Mouse (Mus musculus): Measurements from ENCODE around the gene Gmpr2. TPM values are rescaled to one million over a fixed set of nuclear protein-coding genes. Genes with fewer than 3 reads are reported as not detected.

Gene Gmpr2
- 16.3 TPM for polyA plus RNA-seq (2014; fragmentation: Illumina TruSeq; extraction: RNeasy Lipid Tissue Mini Kit (QIAGEN cat#74804); ENCODE audit: low read depth, low replicate concordance)

DNA sequence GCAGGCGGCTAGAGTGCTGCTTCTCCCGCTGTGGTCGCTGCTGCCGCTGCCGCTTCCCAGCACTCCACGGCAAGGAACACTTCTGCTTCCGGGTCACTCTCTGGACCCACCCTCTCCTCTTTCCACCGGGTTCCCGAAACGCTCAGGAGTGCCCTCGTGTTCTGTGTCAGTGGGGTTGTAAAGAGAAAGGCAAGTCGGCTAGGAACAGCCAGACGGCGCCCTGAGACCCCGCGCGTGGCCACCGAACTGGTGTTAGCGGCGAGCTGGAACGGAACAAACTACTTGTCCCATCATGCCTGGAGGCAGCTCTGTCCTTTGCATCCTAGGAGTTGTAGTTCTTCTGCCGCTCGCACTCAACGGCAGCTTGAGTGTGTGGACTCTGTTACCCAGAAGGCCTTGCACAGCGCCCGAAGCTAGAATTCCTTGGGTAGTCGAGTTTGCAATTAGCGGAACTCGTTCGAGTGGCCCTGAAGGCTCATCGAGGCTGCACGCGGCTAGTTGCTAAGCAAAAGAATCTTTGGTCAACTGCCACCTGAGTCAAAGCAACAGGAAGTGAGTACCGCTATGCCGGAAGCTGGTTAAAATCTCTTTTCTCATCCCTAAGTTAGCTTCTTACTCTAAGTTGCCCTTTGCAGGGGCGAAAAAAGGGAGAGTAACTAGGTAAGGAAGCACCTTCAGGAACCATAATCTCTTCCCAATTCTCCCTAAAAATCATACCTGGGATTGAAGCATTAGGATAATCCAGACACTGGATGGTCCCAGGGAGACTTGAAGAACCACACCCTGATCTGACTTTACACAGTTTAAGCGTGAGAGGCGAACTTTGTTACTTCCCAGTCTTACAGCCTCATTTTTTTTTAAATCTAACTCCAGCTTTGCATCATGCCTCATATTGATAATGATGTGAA lies at the start of gene Gmpr2, which contains the start of gene Nedd8:
Gene Gmpr2 (plus strand): TSS at position 109 of the 908 bp plus-strand sequence.
Gene Nedd8 (minus strand): TSS at position 292 of the 908 bp plus-strand sequence.

DNA sequence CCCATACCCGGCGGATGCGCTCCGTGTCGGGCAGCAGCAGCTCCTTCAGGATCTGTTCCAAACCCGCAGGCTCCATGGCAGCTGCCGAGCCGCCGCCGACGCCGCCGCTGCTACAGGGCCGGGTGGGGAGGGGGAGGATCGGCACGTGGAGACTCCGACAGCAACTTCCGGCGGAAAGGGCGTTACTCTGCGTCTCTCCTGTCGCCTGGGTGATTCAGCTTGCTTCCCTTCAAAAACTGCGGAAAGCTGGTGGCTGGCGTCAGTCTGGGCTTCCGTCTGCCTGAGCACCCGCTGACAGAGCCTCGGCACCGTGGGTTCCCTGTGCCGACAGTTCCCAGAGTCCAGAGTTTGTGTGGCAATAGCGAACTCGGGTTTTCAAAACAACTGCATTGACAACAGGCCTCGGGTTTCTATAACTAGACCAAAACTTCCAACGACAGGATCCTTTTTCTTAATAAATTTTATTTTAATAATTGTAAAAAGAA lies 36.2 kb upstream of the Gmpr2 start, which contains the start of gene Ipo4:
Gene Ipo4 (minus strand): TSS at position 435 of the 485 bp plus-strand sequence.

DNA sequence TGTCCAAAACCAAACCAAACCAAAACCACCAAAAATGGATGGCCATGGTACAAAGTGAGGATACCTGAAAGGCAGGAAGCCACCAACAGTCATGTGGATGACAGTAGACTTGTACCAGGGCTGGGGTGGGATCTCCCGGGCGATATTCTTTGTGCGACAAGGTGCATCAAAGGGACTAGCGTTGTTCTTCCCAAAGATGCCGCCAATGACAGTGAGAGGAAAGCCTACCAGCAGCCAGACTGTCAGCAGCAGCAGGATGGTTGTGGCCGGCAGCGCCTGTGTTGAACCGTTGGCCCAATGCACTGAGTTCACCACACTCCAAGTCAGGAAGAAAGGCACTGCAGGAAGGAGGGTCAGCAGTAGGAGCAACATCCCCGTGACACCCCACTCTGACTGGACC lies 33.9 kb upstream of the Gmpr2 start, which contains the start of gene Gm49378:
Gene Gm49378 (minus strand): TSS at position 101 of the 400 bp plus-strand sequence.

DNA sequence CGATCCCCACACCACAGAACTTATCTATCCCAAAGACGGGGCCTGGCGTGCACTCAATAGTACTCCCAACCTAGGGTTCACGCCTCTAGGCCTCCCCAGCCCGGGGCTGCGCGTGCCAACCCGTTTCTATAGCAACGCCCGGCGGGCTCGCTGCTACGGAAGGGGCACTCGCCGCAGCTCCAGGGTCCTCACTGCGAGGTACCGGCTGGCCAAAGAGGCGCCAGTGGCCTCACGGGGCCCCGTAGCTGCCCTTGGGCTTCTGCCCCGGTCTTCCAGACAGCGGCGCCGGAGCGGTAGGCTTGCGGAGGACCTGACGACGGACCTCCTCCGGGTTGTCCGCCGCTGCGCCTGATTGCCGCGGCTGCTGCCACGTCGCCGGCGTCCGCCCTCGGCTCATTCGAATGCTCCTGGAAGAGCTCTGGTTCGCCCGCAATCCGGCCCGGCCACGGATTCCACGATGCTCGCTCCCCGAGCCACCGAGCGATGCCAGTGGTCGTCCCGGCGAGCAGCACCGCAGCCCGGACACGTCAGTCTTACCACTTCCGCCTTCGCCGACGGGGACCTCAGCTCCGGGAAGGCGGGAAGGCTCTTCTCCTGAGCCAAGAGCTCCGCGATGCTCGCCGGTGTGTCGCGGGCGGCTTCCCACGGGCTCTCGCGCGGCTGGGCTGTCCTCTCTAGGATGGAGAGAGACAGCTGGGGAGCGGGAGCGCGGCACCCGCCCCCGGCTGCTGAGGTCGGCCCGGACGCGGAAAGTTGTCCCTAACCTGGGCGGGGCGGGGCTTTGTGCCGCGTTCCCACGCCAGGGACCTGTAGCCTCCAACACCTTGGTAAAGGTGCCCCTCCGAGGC lies 28.5 kb upstream of the Gmpr2 start, which contains the start of gene Tm9sf1:
Gene Tm9sf1 (minus strand): TSS at position 747 of the 848 bp plus-strand sequence.

DNA sequence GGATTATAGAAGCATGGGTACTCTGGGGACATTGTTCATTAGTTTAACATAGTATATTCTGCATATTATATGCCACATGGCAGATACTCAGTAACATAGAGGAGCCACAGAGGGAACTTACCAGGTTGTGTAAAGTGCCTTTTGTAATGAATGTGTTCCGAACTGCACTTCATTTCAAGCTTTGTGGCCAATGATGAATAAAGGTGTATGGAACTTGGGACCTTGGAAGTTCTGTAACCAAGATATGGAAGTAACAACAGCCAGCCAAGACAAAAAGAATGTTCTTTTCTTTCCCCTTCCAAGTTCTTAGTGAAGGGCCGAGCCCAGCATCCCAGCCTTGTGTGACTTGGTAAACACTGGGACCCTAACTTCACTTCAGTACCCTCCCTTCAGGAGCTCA lies 21.9 kb upstream of the Gmpr2 start, which contains the start of gene Tssk4:
Gene Tssk4 (plus strand): TSS at position 301 of the 400 bp plus-strand sequence.

DNA sequence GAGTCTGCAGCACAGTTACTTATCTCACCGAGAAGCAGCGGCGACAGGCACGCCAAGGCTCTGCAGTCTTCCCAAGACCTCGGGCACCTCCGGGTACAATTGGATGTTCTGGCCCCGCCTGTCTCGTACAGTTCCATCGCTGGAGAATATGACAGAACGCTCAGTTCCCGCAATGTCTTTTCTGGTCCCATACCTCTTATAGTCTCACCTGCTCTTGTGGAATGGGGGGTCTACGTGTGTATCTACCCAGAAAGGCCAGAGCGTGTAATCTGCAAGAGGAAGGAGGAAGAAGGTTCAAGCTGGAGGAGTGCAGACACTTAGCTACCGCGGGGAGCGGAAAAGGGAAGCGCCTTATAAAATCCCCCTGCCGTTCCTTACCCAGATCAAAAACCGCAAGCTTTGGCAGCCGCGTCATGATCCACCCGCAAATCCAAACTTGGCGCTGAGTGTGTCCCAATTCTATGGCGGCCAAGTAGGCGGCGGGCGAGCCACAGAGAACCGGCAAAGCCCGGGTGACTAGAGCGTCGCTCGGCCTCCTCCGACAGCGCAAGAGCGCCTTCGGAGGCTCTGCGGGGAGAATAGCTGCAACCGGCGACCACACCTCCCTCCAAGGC lies 11.7 kb upstream of the Gmpr2 start, which contains the start of gene Mdp1:
Gene Mdp1 (minus strand): TSS at position 549 of the 614 bp plus-strand sequence.

DNA sequence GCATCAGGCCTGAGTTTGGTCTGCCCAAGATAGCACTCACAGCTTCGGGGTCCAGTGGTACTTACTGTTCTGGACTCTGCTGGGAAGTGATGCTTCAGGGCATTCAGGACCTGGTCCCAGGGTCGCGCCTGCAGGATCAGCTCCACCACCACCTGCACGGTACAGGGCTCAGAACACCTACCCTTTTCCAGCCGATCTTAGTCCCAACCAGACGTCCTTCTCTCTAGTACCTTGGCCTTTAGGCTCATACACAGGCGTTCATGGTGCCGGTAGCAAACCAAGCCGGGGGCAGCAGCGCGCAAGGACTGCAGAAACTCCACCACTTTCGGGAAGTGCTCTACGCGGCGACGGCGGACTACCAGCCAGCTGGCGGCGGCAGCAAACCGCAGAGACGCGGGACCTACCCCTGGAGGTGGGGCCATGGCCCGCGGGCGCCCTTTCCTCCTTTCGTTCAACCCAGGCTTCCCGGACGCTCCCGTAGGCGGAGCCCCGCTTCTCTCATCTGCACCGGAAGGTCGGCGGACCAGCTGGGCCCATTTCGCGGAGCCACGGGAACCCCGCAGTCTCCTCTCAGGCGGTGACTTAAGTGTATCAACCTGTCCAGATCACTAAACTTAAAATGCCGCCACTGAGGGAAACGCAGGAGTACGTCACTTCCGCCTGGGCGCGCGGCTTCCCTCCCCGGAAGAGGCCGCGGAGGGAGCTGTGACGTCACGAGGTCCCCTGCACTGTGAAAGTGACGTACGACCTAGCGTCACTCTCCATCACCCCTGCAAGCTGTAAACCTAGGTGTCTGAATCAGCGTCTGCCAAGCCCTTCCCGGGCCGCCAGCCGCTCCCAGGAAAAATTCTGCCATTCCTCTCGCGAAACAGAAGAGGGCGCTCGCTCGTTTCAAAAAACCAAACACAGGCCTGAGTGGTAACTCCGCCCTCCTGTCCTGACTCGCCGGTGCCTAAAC lies 9.7 kb downstream of the Gmpr2 start, which contains the start of gene Tinf2:
Gene Tinf2 (minus strand): TSS at position 661 of the 958 bp plus-strand sequence.

DNA sequence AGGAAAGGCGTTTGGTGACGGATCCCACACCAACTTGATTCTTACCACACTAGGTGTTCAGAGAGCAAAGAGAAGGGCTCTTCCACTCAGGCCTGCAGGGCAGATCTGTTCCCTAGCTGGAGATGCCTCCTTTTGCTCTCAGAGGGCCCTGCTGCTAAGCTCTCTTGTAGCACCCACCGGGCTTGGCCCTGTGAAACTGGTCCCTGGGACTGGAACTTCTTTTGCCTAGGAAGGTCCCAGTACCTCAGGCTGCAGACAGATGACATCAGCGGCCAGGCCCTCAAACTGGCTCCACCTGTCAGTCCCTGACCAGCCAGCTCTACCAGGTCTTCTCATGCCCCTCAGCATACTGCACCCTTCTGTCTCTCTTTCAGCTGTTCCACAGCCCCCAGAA lies 42.0 kb downstream of the Gmpr2 start, which contains the start of gene Tgm1:
Gene Tgm1 (minus strand): TSS at position 198 of the 394 bp plus-strand sequence.

DNA sequence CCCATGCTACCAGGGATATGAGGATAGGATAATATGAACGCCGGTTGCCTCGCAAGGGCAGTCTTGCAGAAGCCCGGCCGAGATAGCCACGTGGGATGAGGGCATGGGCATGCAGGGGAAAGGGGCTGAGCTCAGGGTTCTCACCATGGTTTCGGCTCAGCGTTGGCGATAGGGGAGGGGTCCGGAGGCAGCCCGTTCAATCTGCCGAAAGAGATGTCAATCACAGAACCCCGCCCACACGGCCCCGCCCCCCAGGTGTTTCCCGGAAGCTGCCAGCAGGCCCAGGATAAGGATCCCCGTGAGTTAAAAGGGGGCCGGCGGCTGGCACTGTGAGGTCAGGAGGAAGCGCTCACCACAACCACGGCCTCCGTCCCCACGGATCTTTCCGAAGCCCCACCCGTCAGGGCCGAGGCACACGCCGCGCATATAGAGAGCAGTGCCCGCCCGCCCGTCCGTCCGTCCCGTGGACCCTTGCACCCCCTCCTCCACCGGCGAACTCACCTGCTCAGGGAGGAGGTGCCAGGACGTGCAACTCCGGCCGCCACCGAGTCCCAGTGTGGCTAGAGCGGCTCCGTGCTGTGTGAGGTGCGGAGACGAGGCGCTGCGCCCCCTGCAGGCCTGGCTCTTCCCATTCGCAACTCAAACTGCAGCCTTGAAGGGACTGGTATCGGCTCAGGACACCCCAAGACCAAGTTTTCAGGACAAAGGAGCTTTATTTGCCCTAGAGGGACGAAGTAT lies 50.1 kb downstream of the Gmpr2 start, which contains the start of gene Rabggta:
Gene Rabggta (minus strand): TSS at position 564 of the 738 bp plus-strand sequence.

Other genes starting within 250 kb of the Gmpr2 start
- gene Dhrs4, start 193.2 kb upstream of the Gmpr2 start, polyA plus RNA-seq (2014; fragmentation: Illumina TruSeq; extraction: RNeasy Lipid Tissue Mini Kit (QIAGEN cat#74804); ENCODE audit: low read depth, low replicate concordance): 110 TPM
- gene Carmil3, start 181.3 kb upstream of the Gmpr2 start, polyA plus RNA-seq (2014; fragmentation: Illumina TruSeq; extraction: RNeasy Lipid Tissue Mini Kit (QIAGEN cat#74804); ENCODE audit: low read depth, low replicate concordance): not detected
- not detected for gene Cpne6, start 161.5 kb upstream of the Gmpr2 start, polyA plus RNA-seq (2014; fragmentation: Illumina TruSeq; extraction: RNeasy Lipid Tissue Mini Kit (QIAGEN cat#74804); ENCODE audit: low read depth, low replicate concordance)
- gene Nrl, start 147.0 kb upstream of the Gmpr2 start, polyA plus RNA-seq (2014; fragmentation: Illumina TruSeq; extraction: RNeasy Lipid Tissue Mini Kit (QIAGEN cat#74804); ENCODE audit: low read depth, low replicate concordance): not detected
- 0.24 TPM for gene Pck2, start 131.7 kb upstream of the Gmpr2 start, polyA plus RNA-seq (2014; fragmentation: Illumina TruSeq; extraction: RNeasy Lipid Tissue Mini Kit (QIAGEN cat#74804); ENCODE audit: low read depth, low replicate concordance)
- 82.7 TPM for gene Dcaf11, start 111.9 kb upstream of the Gmpr2 start, polyA plus RNA-seq (2014; fragmentation: Illumina TruSeq; extraction: RNeasy Lipid Tissue Mini Kit (QIAGEN cat#74804); ENCODE audit: low read depth, low replicate concordance)
- not detected for gene A730061H03Rik, start 111.5 kb upstream of the Gmpr2 start, polyA plus RNA-seq (2014; fragmentation: Illumina TruSeq; extraction: RNeasy Lipid Tissue Mini Kit (QIAGEN cat#74804); ENCODE audit: low read depth, low replicate concordance)
- gene Fitm1, start 96.3 kb upstream of the Gmpr2 start, polyA plus RNA-seq (2014; fragmentation: Illumina TruSeq; extraction: RNeasy Lipid Tissue Mini Kit (QIAGEN cat#74804); ENCODE audit: low read depth, low replicate concordance): 0.87 TPM
- gene Psme1, start 93.8 kb upstream of the Gmpr2 start, polyA plus RNA-seq (2014; fragmentation: Illumina TruSeq; extraction: RNeasy Lipid Tissue Mini Kit (QIAGEN cat#74804); ENCODE audit: low read depth, low replicate concordance): 149 TPM
- gene Emc9, start 86.6 kb upstream of the Gmpr2 start, polyA plus RNA-seq (2014; fragmentation: Illumina TruSeq; extraction: RNeasy Lipid Tissue Mini Kit (QIAGEN cat#74804); ENCODE audit: low read depth, low replicate concordance): 9.1 TPM
- 129 TPM for gene Psme2, start 80.8 kb upstream of the Gmpr2 start, polyA plus RNA-seq (2014; fragmentation: Illumina TruSeq; extraction: RNeasy Lipid Tissue Mini Kit (QIAGEN cat#74804); ENCODE audit: low read depth, low replicate concordance)
- gene Rnf31, start 80.2 kb upstream of the Gmpr2 start, polyA plus RNA-seq (2014; fragmentation: Illumina TruSeq; extraction: RNeasy Lipid Tissue Mini Kit (QIAGEN cat#74804); ENCODE audit: low read depth, low replicate concordance): 3.8 TPM
- gene Irf9, start 68.4 kb upstream of the Gmpr2 start, polyA plus RNA-seq (2014; fragmentation: Illumina TruSeq; extraction: RNeasy Lipid Tissue Mini Kit (QIAGEN cat#74804); ENCODE audit: low read depth, low replicate concordance): 28.2 TPM
- 0.24 TPM for gene Rec8, start 53.9 kb upstream of the Gmpr2 start, polyA plus RNA-seq (2014; fragmentation: Illumina TruSeq; extraction: RNeasy Lipid Tissue Mini Kit (QIAGEN cat#74804); ENCODE audit: low read depth, low replicate concordance)
- 5.0 TPM for gene Ipo4, start 36.0 kb upstream of the Gmpr2 start, polyA plus RNA-seq (2014; fragmentation: Illumina TruSeq; extraction: RNeasy Lipid Tissue Mini Kit (QIAGEN cat#74804); ENCODE audit: low read depth, low replicate concordance)
- gene Gm49378, start 34.0 kb upstream of the Gmpr2 start, polyA plus RNA-seq (2014; fragmentation: Illumina TruSeq; extraction: RNeasy Lipid Tissue Mini Kit (QIAGEN cat#74804); ENCODE audit: low read depth, low replicate concordance): 0.66 TPM
- 26.3 TPM for gene Tm9sf1, start 28.1 kb upstream of the Gmpr2 start, polyA plus RNA-seq (2014; fragmentation: Illumina TruSeq; extraction: RNeasy Lipid Tissue Mini Kit (QIAGEN cat#74804); ENCODE audit: low read depth, low replicate concordance)
- gene Tssk4, start 21.8 kb upstream of the Gmpr2 start, polyA plus RNA-seq (2014; fragmentation: Illumina TruSeq; extraction: RNeasy Lipid Tissue Mini Kit (QIAGEN cat#74804); ENCODE audit: low read depth, low replicate concordance): not detected
- gene Mdp1, start 11.4 kb upstream of the Gmpr2 start, polyA plus RNA-seq (2014; fragmentation: Illumina TruSeq; extraction: RNeasy Lipid Tissue Mini Kit (QIAGEN cat#74804); ENCODE audit: low read depth, low replicate concordance): 9.9 TPM
- gene Nedd8, start 183 bp downstream of the Gmpr2 start, polyA plus RNA-seq (2014; fragmentation: Illumina TruSeq; extraction: RNeasy Lipid Tissue Mini Kit (QIAGEN cat#74804); ENCODE audit: low read depth, low replicate concordance): 75.4 TPM
- 4.1 TPM for gene Tinf2, start 9.9 kb downstream of the Gmpr2 start, polyA plus RNA-seq (2014; fragmentation: Illumina TruSeq; extraction: RNeasy Lipid Tissue Mini Kit (QIAGEN cat#74804); ENCODE audit: low read depth, low replicate concordance)
- 0.66 TPM for gene Tgm1, start 42.0 kb downstream of the Gmpr2 start, polyA plus RNA-seq (2014; fragmentation: Illumina TruSeq; extraction: RNeasy Lipid Tissue Mini Kit (QIAGEN cat#74804); ENCODE audit: low read depth, low replicate concordance)
- 1.4 TPM for gene Rabggta, start 50.3 kb downstream of the Gmpr2 start, polyA plus RNA-seq (2014; fragmentation: Illumina TruSeq; extraction: RNeasy Lipid Tissue Mini Kit (QIAGEN cat#74804); ENCODE audit: low read depth, low replicate concordance)
- gene Dhrs1, start 73.7 kb downstream of the Gmpr2 start, polyA plus RNA-seq (2014; fragmentation: Illumina TruSeq; extraction: RNeasy Lipid Tissue Mini Kit (QIAGEN cat#74804); ENCODE audit: low read depth, low replicate concordance): 50.2 TPM
- 5.4 TPM for gene Nop9, start 73.8 kb downstream of the Gmpr2 start, polyA plus RNA-seq (2014; fragmentation: Illumina TruSeq; extraction: RNeasy Lipid Tissue Mini Kit (QIAGEN cat#74804); ENCODE audit: low read depth, low replicate concordance)
- gene Cideb, start 86.5 kb downstream of the Gmpr2 start, polyA plus RNA-seq (2014; fragmentation: Illumina TruSeq; extraction: RNeasy Lipid Tissue Mini Kit (QIAGEN cat#74804); ENCODE audit: low read depth, low replicate concordance): 47.4 TPM
- 0.24 TPM for gene Ltb4r2, start 89.5 kb downstream of the Gmpr2 start, polyA plus RNA-seq (2014; fragmentation: Illumina TruSeq; extraction: RNeasy Lipid Tissue Mini Kit (QIAGEN cat#74804); ENCODE audit: low read depth, low replicate concordance)
- not detected for gene Ltb4r1, start 94.0 kb downstream of the Gmpr2 start, polyA plus RNA-seq (2014; fragmentation: Illumina TruSeq; extraction: RNeasy Lipid Tissue Mini Kit (QIAGEN cat#74804); ENCODE audit: low read depth, low replicate concordance)
- gene Adcy4, start 112.2 kb downstream of the Gmpr2 start, polyA plus RNA-seq (2014; fragmentation: Illumina TruSeq; extraction: RNeasy Lipid Tissue Mini Kit (QIAGEN cat#74804); ENCODE audit: low read depth, low replicate concordance): 0.58 TPM
- gene Ripk3, start 116.9 kb downstream of the Gmpr2 start, polyA plus RNA-seq (2014; fragmentation: Illumina TruSeq; extraction: RNeasy Lipid Tissue Mini Kit (QIAGEN cat#74804); ENCODE audit: low read depth, low replicate concordance): 0.53 TPM
- gene Nfatc4, start 151.2 kb downstream of the Gmpr2 start, polyA plus RNA-seq (2014; fragmentation: Illumina TruSeq; extraction: RNeasy Lipid Tissue Mini Kit (QIAGEN cat#74804); ENCODE audit: low read depth, low replicate concordance): not detected
- 0.05 TPM for gene Nynrin, start 182.1 kb downstream of the Gmpr2 start, polyA plus RNA-seq (2014; fragmentation: Illumina TruSeq; extraction: RNeasy Lipid Tissue Mini Kit (QIAGEN cat#74804); ENCODE audit: low read depth, low replicate concordance)
- 0.19 TPM for gene Cbln3, start 212.5 kb downstream of the Gmpr2 start, polyA plus RNA-seq (2014; fragmentation: Illumina TruSeq; extraction: RNeasy Lipid Tissue Mini Kit (QIAGEN cat#74804); ENCODE audit: low read depth, low replicate concordance)
- gene Khnyn, start 213.0 kb downstream of the Gmpr2 start, polyA plus RNA-seq (2014; fragmentation: Illumina TruSeq; extraction: RNeasy Lipid Tissue Mini Kit (QIAGEN cat#74804); ENCODE audit: low read depth, low replicate concordance): 16.9 TPM
- gene Sdr39u1, start 228.4 kb downstream of the Gmpr2 start, polyA plus RNA-seq (2014; fragmentation: Illumina TruSeq; extraction: RNeasy Lipid Tissue Mini Kit (QIAGEN cat#74804); ENCODE audit: low read depth, low replicate concordance): 6.6 TPM